Mouse (Mus musculus) adrenal gland, postnatal 10 days (tissue): ENCODE data around the gene Bag6. TPM values are rescaled to one million over a fixed set of nuclear protein-coding genes. Genes with fewer than 3 reads are reported as not detected.
A peak's percentile ranks its signal among the peaks of the same experiment; 100 is the strongest.

Source experiments
- DNase-seq: peaks from one replicate; pipeline ENCODE4 v3.0.0; 2021; ENCODE audit warnings: mixed read lengths
- microRNA-seq: library from miRNA; unstranded; fragments of <30 nt; microRNA quantifications from one replicate; pipeline ENCODE4 v1.2.0, GENCODE M21; 2021
- total RNA-seq, 2 experiments: library from RNA; stranded (reverse); gene quantifications; 2 replicates each; pipeline ENCODE4 v1.2.3; 2021

Gene Bag6
- total RNA-seq, 2 experiments from 2014 or later, result 300 to 349 TPM

- peak; percentile 90 for DNase-seq
Observed at GRCm38 (mm10) chr17:35195631-35196320, 60.8 kb downstream of the Bag6 start.

DNA sequence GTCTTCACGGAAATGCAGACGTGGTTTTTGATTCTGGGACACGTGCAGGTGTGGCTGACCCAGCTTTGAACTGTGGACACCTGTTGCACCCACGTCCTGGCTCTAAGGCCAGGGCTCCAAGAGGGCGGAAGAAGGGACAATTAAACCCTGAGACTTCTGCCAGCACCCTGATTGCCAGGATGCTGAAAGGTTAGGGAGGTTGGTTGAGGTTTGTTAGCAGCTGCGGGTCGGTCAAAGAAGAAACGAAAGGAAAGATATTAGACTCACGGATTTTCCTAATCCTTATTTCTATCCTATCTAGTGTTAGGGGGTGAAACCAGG is 61.3 kb downstream of the Bag6 start:
- DNase-seq, result no peak

Small RNA genes within 50 kb of the gene (microRNA-seq; reads per million reads assigned to microRNA genes)
- gene Mir6973a, result not detected

Other genes with a start within 250 kb of the Bag6 start
- 10 to 100 TPM; 41.1 TPM for gene C2, start 236.9 kb upstream of the Bag6 start, total RNA-seq
- gene Ehmt2, start 236.7 kb upstream of the Bag6 start, total RNA-seq, result 100 to 1,000 TPM; 113 to 137 TPM
- gene Slc44a4, start 220.7 kb upstream of the Bag6 start, total RNA-seq, result 1 to 10 TPM in 1 of 2 experiments, under 1 TPM in 1; 1.00 to 1.2 TPM
- gene Neu1, start 203.9 kb upstream of the Bag6 start, total RNA-seq, result 10 to 100 TPM; 18.6 to 24.2 TPM
- gene Hspa1b, start 175.9 kb upstream of the Bag6 start, total RNA-seq, result 10 to 100 TPM; 16.4 to 32.9 TPM
- not detected for gene Gm20481, start 165.3 kb upstream of the Bag6 start, total RNA-seq
- gene Hspa1a, start 163.0 kb upstream of the Bag6 start, total RNA-seq, result 10 to 100 TPM in 1 of 2 experiments, 1 to 10 TPM in 1; 7.3 to 13.6 TPM
- gene Hspa1l, start 162.5 kb upstream of the Bag6 start, total RNA-seq, result 1 to 10 TPM in 1 of 2 experiments, under 1 TPM in 1; 0.75 to 1.4 TPM
- gene Lsm2, start 153.3 kb upstream of the Bag6 start, total RNA-seq, result 10 to 100 TPM; 39.0 to 42.8 TPM
- gene Vars, start 134.2 kb upstream of the Bag6 start, total RNA-seq, result 10 to 100 TPM; 56.5 to 63.0 TPM
- 1 to 10 TPM in 1 of 2 experiments, under 1 TPM in 1; 0.72 to 1.5 TPM for gene Vwa7, start 118.6 kb upstream of the Bag6 start, total RNA-seq
- 1 to 10 TPM; 1.1 to 1.6 TPM for gene Sapcd1, start 107.2 kb upstream of the Bag6 start, total RNA-seq
- 1 to 10 TPM; 2.3 to 5.0 TPM for gene Msh5, start 88.4 kb upstream of the Bag6 start, total RNA-seq
- 100 to 1,000 TPM in 1 of 2 experiments, 10 to 100 TPM in 1; 95.6 to 105 TPM for gene Clic1, start 85.2 kb upstream of the Bag6 start, total RNA-seq
- gene Ddah2, start 76.1 kb upstream of the Bag6 start, total RNA-seq, result 10 to 100 TPM; 35.2 to 51.7 TPM
- gene Ly6g6c, start 69.8 kb upstream of the Bag6 start, total RNA-seq, result not detected
- gene Mpig6b, start 69.0 kb upstream of the Bag6 start, total RNA-seq, result under 1 TPM; 0.24 to 0.30 TPM
- gene Ly6g6e, start 58.3 kb upstream of the Bag6 start, total RNA-seq, result under 1 TPM in 1 of 2 experiments, not detected in 1; 0.27 TPM
- gene Ly6g6d, start 57.1 kb upstream of the Bag6 start, total RNA-seq, result 1 to 10 TPM; 1.1 to 2.2 TPM
- under 1 TPM in 1 of 2 experiments, not detected in 1; 0.48 TPM for gene Ly6g6f, start 49.6 kb upstream of the Bag6 start, total RNA-seq
- 10 to 100 TPM; 77.2 to 91.4 TPM for gene Abhd16a, start 45.9 kb upstream of the Bag6 start, total RNA-seq
- not detected for gene Ly6g5c, start 26.9 kb upstream of the Bag6 start, total RNA-seq
- under 1 TPM; 0.30 to 0.91 TPM for gene Ly6g5b, start 19.8 kb upstream of the Bag6 start, total RNA-seq
- 10 to 100 TPM; 10.8 to 11.4 TPM for gene Gpank1, start 13.7 kb upstream of the Bag6 start, total RNA-seq
- gene Csnk2b, start 13.1 kb upstream of the Bag6 start, total RNA-seq, result 100 to 1,000 TPM; 198 to 200 TPM
- gene D17H6S53E, start 8.8 kb upstream of the Bag6 start, total RNA-seq, result 10 to 100 TPM; 26.0 to 28.5 TPM
- 100 to 1,000 TPM in 1 of 2 experiments, 10 to 100 TPM in 1; 44.8 to 115 TPM for gene Apom, start 3.1 kb upstream of the Bag6 start, total RNA-seq
- gene Prrc2a, start 29.7 kb downstream of the Bag6 start, total RNA-seq, result 100 to 1,000 TPM; 182 to 212 TPM
- gene Aif1, start 40.9 kb downstream of the Bag6 start, total RNA-seq, result 1 to 10 TPM; 6.6 to 6.8 TPM
- 10 to 100 TPM in 1 of 2 experiments, 1 to 10 TPM in 1; 10.0 to 10.5 TPM for gene Lst1, start 53.3 kb downstream of the Bag6 start, total RNA-seq
- 10 to 100 TPM; 11.5 to 12.6 TPM for gene Ltb, start 59.3 kb downstream of the Bag6 start, total RNA-seq
- gene Tnf, start 66.8 kb downstream of the Bag6 start, total RNA-seq, result 1 to 10 TPM; 1.3 to 1.4 TPM
- under 1 TPM; 0.81 to 0.97 TPM for gene Lta, start 70.2 kb downstream of the Bag6 start, total RNA-seq
- 1 to 10 TPM in 1 of 2 experiments, not detected in 1; 1.3 TPM for gene Gm16181, start 85.7 kb downstream of the Bag6 start, total RNA-seq
- 1 to 10 TPM; 5.6 to 9.4 TPM for gene Atp6v1g2, start 98.5 kb downstream of the Bag6 start, total RNA-seq
- gene Nfkbil1, start 100.6 kb downstream of the Bag6 start, total RNA-seq, result 10 to 100 TPM; 17.3 to 17.5 TPM
- gene Ddx39b, start 106.6 kb downstream of the Bag6 start, total RNA-seq, result 100 to 1,000 TPM; 189 to 235 TPM
- 100 to 1,000 TPM; 105 to 116 TPM for gene H2-D1, start 127.6 kb downstream of the Bag6 start, total RNA-seq
- 1 to 10 TPM; 1.4 to 1.5 TPM for gene H2-Q1, start 185.2 kb downstream of the Bag6 start, total RNA-seq
- gene H2-Q2, start 207.1 kb downstream of the Bag6 start, total RNA-seq, result 1 to 10 TPM in 1 of 2 experiments, under 1 TPM in 1; 0.70 to 1.4 TPM
- 10 to 100 TPM; 18.5 to 22.0 TPM for gene H2-Q4, start 244.4 kb downstream of the Bag6 start, total RNA-seq